Mouse (Mus musculus) midbrain, embryonic 10.5 days (tissue): ENCODE results near the gene Plxna4. TPM values are rescaled to one million over a fixed set of nuclear protein-coding genes. Genes with fewer than 3 reads are reported as not detected.

Experiments used
- DNase-seq: peaks from one replicate; pipeline ENCODE4 v3.0.0-alpha.2; 2017; ENCODE audit warnings: low spot score
- H3K27ac ChIP-seq: fragments of 300-500 bp; sonication (generic); replicated peaks from 2 replicates; pipeline ENCODE4 v1.5.1; 2016; ENCODE audit warnings: mild to moderate bottlenecking
- H3K27me3 ChIP-seq: fragments of 300-500 bp; sonication (generic); 2 replicates; pipeline ENCODE4 v1.6.1; 2016; ENCODE audit warnings: low read depth, mild to moderate bottlenecking; ENCODE audit not compliant: poor library complexity, severe bottlenecking
- H3K36me3 ChIP-seq: fragments of 300-500 bp; sonication (generic); 2 replicates; pipeline ENCODE4 v1.6.1; 2016; ENCODE audit warnings: mild to moderate bottlenecking, moderate library complexity
- H3K4me1 ChIP-seq: fragments of 300-500 bp; sonication (generic); 2 replicates; pipeline ENCODE4 v1.6.1; 2016
- H3K4me3 ChIP-seq: fragments of 300-500 bp; sonication (generic); 2 replicates; pipeline ENCODE4 v1.5.1; 2016; ENCODE audit warnings: mild to moderate bottlenecking, moderate library complexity
- H3K9me3 ChIP-seq: fragments of 300-500 bp; sonication (generic); replicated peaks from 2 replicates; pipeline ENCODE4 v1.6.1; 2016; ENCODE audit warnings: mild to moderate bottlenecking
- WGBS: fragments of 180-500 bp; shearing (Covaris S2); methylation state at CpG from one replicate; pipeline ENCODE4 v1.1.7; 2016; 5-methylcytosine and 5-hydroxymethylcytosine counted together
- polyA plus RNA-seq: library from polyadenylated mRNA; unstranded; fragments of >200 nt; fragmentation: Nextera tagmentation; extraction: Ambion mirVana; gene quantifications from 2 replicates; pipeline ENCODE4 v1.2.1, GENCODE M21; 2016

The Plxna4 gene
- polyA plus RNA-seq, 1 experiment from 2014 or later, result 1.2 TPM

- H3K36me3 ChIP-seq, result no peaks in the 10 kb centered on the region
- WGBS, result 5% methylated on average over 13 of the region's 13 CpGs
- peak overlapping the region; percentile 86 for H3K27ac ChIP-seq
- no peaks in the 10 kb centered on the region for H3K9me3 ChIP-seq
- peaks cover 65% of the 10 kb centered on the region for H3K4me1 ChIP-seq
- peak overlapping the region; percentile 89 for H3K4me3 ChIP-seq
- DNase-seq, result no peak
- peaks cover 87% of the 10 kb centered on the region for H3K27me3 ChIP-seq
Observed at GRCm38 (mm10) chr6:32586821-32587135, 1.2 kb downstream of the Plxna4 start.

- peaks cover 69% of the 10 kb centered on the region for H3K4me1 ChIP-seq
- no peaks in the 10 kb centered on the region for H3K36me3 ChIP-seq
- no peaks in the 10 kb centered on the region for H3K9me3 ChIP-seq
- DNase-seq, result peak; percentile 41
- H3K4me3 ChIP-seq, result peak overlapping the region; percentile 89
- WGBS, result 2% methylated on average over 13 of the region's 13 CpGs
- peaks cover 87% of the 10 kb centered on the region for H3K27me3 ChIP-seq
- no peak overlapping the region; the same call in 1 of the 2 replicates for H3K27ac ChIP-seq
Observed at GRCm38 (mm10) chr6:32586390-32586789, 1.6 kb downstream of the Plxna4 start.

- no peak overlapping the region for H3K27ac ChIP-seq
- DNase-seq, result no peak
- peaks cover 70% of the 10 kb centered on the region for H3K4me1 ChIP-seq
- peaks cover 77% of the 10 kb centered on the region for H3K27me3 ChIP-seq
- peak overlapping the region; percentile 89; the same call in 1 of the 2 replicates for H3K4me3 ChIP-seq
- H3K36me3 ChIP-seq, result no peaks in the 10 kb centered on the region
- H3K9me3 ChIP-seq, result no peaks in the 10 kb centered on the region
- 41% methylated on average over 3 of the region's 3 CpGs for WGBS
Observed at GRCm38 (mm10) chr6:32585211-32585610, 2.8 kb downstream of the Plxna4 start.

GRCm38 (mm10) chr6:32584243-32584880, 3.6 kb downstream of the Plxna4 start:
- H3K4me1 ChIP-seq, result peaks cover 70% of the 10 kb centered on the region

GRCm38 (mm10) chr6:32583582-32583981, 4.4 kb downstream of the Plxna4 start:
- Histone ChIP-seq H3K27ac (0 out of 2 replicates have a peak overlapping the region, but pooled peaks have one; percentile 23), H3K4me3 (no peak overlapping the region), H3K27me3 (peaks cover 61% of the 10 kb centered on the region), H3K9me3 (no peaks in the 10 kb centered on the region), H3K36me3 (no peaks in the 10 kb centered on the region), H3K4me1 (peaks cover 70% of the 10 kb centered on the region)
- 8% methylated on average over 3 of the region's 3 CpGs for WGBS
- DNase-seq, result peak; percentile 33

More at GRCm38 (mm10) chr6:32584243-32584880, 3.6 kb downstream of the Plxna4 start:
- Histone ChIP-seq H3K27me3 (peaks cover 68% of the 10 kb centered on the region), H3K9me3 (no peaks in the 10 kb centered on the region), H3K27ac (peak overlapping the region; percentile 33; the same call in 1 of the 2 replicates), H3K36me3 (no peaks in the 10 kb centered on the region), H3K4me3 (peak overlapping the region; percentile 23; the same call in 1 of the 2 replicates)
- DNase-seq, result peak; percentile 51
- 14% methylated on average over 5 of the region's 5 CpGs for WGBS

GRCm38 (mm10) chr6:32571485-32571884, 16.5 kb downstream of the Plxna4 start:
- Histone ChIP-seq H3K4me1 (peaks cover 12% of the 10 kb centered on the region; the same call in 1 of the 2 replicates), H3K27ac (no peak overlapping the region), H3K36me3 (no peaks in the 10 kb centered on the region), H3K4me3 (no peak overlapping the region), H3K9me3 (no peaks in the 10 kb centered on the region), H3K27me3 (no peaks in the 10 kb centered on the region)
- WGBS, result 93% methylated on average over 5 of the region's 5 CpGs
- no peak for DNase-seq

- no peak for DNase-seq
- Histone ChIP-seq H3K27ac (no peak overlapping the region), H3K4me3 (no peak overlapping the region), H3K4me1 (peaks cover 12% of the 10 kb centered on the region; the same call in 1 of the 2 replicates), H3K27me3 (no peaks in the 10 kb centered on the region), H3K36me3 (no peaks in the 10 kb centered on the region), H3K9me3 (no peaks in the 10 kb centered on the region)
- WGBS, result 58% methylated on average over 3 of the region's 3 CpGs
Observed at GRCm38 (mm10) chr6:32570445-32570844, 17.5 kb downstream of the Plxna4 start.

- Histone ChIP-seq H3K4me3 (no peak overlapping the region), H3K4me1 (peaks cover 12% of the 10 kb centered on the region; the same call in 1 of the 2 replicates), H3K27ac (no peak overlapping the region), H3K9me3 (no peaks in the 10 kb centered on the region), H3K27me3 (no peaks in the 10 kb centered on the region), H3K36me3 (no peaks in the 10 kb centered on the region)
- WGBS, result 81% methylated on average over 3 of the region's 3 CpGs
- no peak for DNase-seq
Observed at GRCm38 (mm10) chr6:32569919-32570318, 18.1 kb downstream of the Plxna4 start.

GRCm38 (mm10) chr6:32546915-32547314, 41.1 kb downstream of the Plxna4 start:
- Histone ChIP-seq H3K9me3 (no peaks in the 10 kb centered on the region), H3K27ac (no peak overlapping the region), H3K4me1 (0 out of 2 replicates have a peak, but pooled peaks cover 5% of the 10 kb centered on the region), H3K27me3 (no peaks in the 10 kb centered on the region), H3K4me3 (no peak overlapping the region), H3K36me3 (no peaks in the 10 kb centered on the region)
- WGBS, result 98% methylated on average over 1 of the region's 1 CpGs
- DNase-seq, result no peak

GRCm38 (mm10) chr6:32544021-32544420, 44.0 kb downstream of the Plxna4 start:
- WGBS, result 94% methylated on average over 3 of the region's 3 CpGs
- no peak for DNase-seq
- H3K36me3 ChIP-seq, result no peaks in the 10 kb centered on the region

GRCm38 (mm10) chr6:32540155-32540554, 47.8 kb downstream of the Plxna4 start:
- Histone ChIP-seq H3K9me3 (no peaks in the 10 kb centered on the region), H3K27ac (no peak overlapping the region), H3K4me3 (no peak overlapping the region), H3K4me1 (0 out of 2 replicates have a peak, but pooled peaks cover 5% of the 10 kb centered on the region), H3K36me3 (no peaks in the 10 kb centered on the region), H3K27me3 (no peaks in the 10 kb centered on the region)
- 90% methylated on average over 4 of the region's 4 CpGs for WGBS
- no peak for DNase-seq

More at GRCm38 (mm10) chr6:32544021-32544420, 44.0 kb downstream of the Plxna4 start:
- no peak overlapping the region for H3K27ac ChIP-seq
- no peaks in the 10 kb centered on the region for H3K9me3 ChIP-seq
- H3K27me3 ChIP-seq, result no peaks in the 10 kb centered on the region
- H3K4me1 ChIP-seq, result 0 out of 2 replicates have a peak, but pooled peaks cover 5% of the 10 kb centered on the region
- no peak overlapping the region for H3K4me3 ChIP-seq

GRCm38 (mm10) chr6:32533962-32534740, 53.8 kb downstream of the Plxna4 start:
- 89% methylated on average over 3 of the region's 3 CpGs for WGBS
- DNase-seq, result no peak
- Histone ChIP-seq H3K27me3 (no peaks in the 10 kb centered on the region), H3K27ac (no peak overlapping the region), H3K9me3 (no peaks in the 10 kb centered on the region), H3K4me3 (no peak overlapping the region), H3K36me3 (no peaks in the 10 kb centered on the region), H3K4me1 (no peaks in the 10 kb centered on the region)

GRCm38 (mm10) chr6:32528081-32528570, 59.9 kb downstream of the Plxna4 start:
- no peak overlapping the region for H3K27ac ChIP-seq
- no peak overlapping the region for H3K4me3 ChIP-seq
- WGBS, result 83% methylated on average over 8 of the region's 8 CpGs
- no peaks in the 10 kb centered on the region for H3K9me3 ChIP-seq
- no peaks in the 10 kb centered on the region for H3K27me3 ChIP-seq
- no peaks in the 10 kb centered on the region for H3K36me3 ChIP-seq
- DNase-seq, result no peak
- H3K4me1 ChIP-seq, result peaks cover 7% of the 10 kb centered on the region
